Mouse (Mus musculus) heart, embryonic 13.5 days (tissue): ENCODE data around the gene Sprr2a3. TPM values are rescaled to one million over a fixed set of nuclear protein-coding genes. Genes with fewer than 3 reads are reported as not detected.

Experiments
- polyA plus RNA-seq: library from polyadenylated mRNA; unstranded; fragments of >200 nt; fragmentation: Nextera tagmentation; extraction: Ambion mirVana; gene quantifications from 2 replicates; pipeline ENCODE4 v1.2.1, GENCODE M21; 2015

Sprr2a3 gene
- polyA plus RNA-seq, 1 experiment from 2014 or later = not detected

Other genes starting within 250 kb of the Sprr2a3 start
- gene Lor, start 202.3 kb upstream of the Sprr2a3 start, polyA plus RNA-seq = 0.34 and 0.52 TPM in 2 replicates
- gene Prr9, start 161.5 kb upstream of the Sprr2a3 start, polyA plus RNA-seq = not detected in 2 replicates
- not detected in 2 replicates for gene Lelp1, start 142.7 kb upstream of the Sprr2a3 start, polyA plus RNA-seq
- not detected in 2 replicates for gene Sprr2a1, start 69.6 kb upstream of the Sprr2a3 start, polyA plus RNA-seq
- gene Sprr2a2, start 69.5 kb upstream of the Sprr2a3 start, polyA plus RNA-seq = 1.6 and 2.0 TPM in 2 replicates
- gene Sprr2b, start 31.2 kb downstream of the Sprr2a3 start, polyA plus RNA-seq = not detected in 2 replicates
- not detected in 2 replicates for gene Sprr2d, start 53.7 kb downstream of the Sprr2a3 start, polyA plus RNA-seq
- not detected in 2 replicates for gene Sprr2e, start 66.7 kb downstream of the Sprr2a3 start, polyA plus RNA-seq
- gene Sprr2f, start 79.8 kb downstream of the Sprr2a3 start, polyA plus RNA-seq = not detected in 2 replicates
- gene Sprr2h, start 100.3 kb downstream of the Sprr2a3 start, polyA plus RNA-seq = not detected in 2 replicates
- gene Sprr2i, start 122.6 kb downstream of the Sprr2a3 start, polyA plus RNA-seq = not detected in 2 replicates
- not detected in 2 replicates for gene Sprr2j-ps, start 132.7 kb downstream of the Sprr2a3 start, polyA plus RNA-seq
- 6.5 and 6.8 TPM in 2 replicates for gene Gm9774, start 144.0 kb downstream of the Sprr2a3 start, polyA plus RNA-seq
- not detected in 2 replicates for gene Sprr2k, start 147.2 kb downstream of the Sprr2a3 start, polyA plus RNA-seq
- not detected in 2 replicates for gene Sprr1b, start 153.4 kb downstream of the Sprr2a3 start, polyA plus RNA-seq
- not detected in 2 replicates for gene Sprr3, start 173.3 kb downstream of the Sprr2a3 start, polyA plus RNA-seq
- 0.19 and 0.31 TPM in 2 replicates for gene Sprr1a, start 200.5 kb downstream of the Sprr2a3 start, polyA plus RNA-seq
- not detected in 2 replicates for gene Sprr4, start 215.1 kb downstream of the Sprr2a3 start, polyA plus RNA-seq
- gene 2310046K23Rik, start 249.1 kb downstream of the Sprr2a3 start, polyA plus RNA-seq = not detected in 2 replicates